Comparison of ENCODE assay signal across 16 mouse cellular contexts in the genomic region with DNA sequence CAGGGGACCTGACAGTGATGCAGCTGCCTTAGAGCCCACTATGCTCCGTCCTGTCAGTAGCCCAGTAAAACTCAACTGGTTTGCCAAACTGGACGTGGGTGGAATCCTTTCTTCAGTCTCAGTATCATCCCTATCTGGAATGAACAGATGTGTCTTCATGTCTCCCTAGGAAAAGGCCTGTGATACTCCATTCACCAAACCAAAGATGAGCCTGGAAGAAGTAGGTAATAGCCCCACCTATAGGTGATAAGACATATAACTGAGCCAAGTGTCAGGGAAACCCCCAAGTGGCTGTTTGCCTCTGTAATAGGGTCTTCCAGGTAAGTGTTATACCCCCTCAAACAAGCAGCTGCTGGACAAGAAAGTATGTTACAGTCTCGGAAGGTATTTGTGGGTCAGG. TPM values are rescaled to one million over a fixed set of nuclear protein-coding genes. Genes with fewer than 3 reads are reported as not detected.
DNase-seq lines count a peak whose midpoint lies in the region; ATAC-seq and TF ChIP-seq lines count a peak whose summit lies in the region.
"Had no signal": no experiment of that assay in that cellular context is flagged by ENCODE, and none has a peak within 500 bp of the region (broad histone marks: within the 10 kb centered on the region; RNA-seq: fewer than 3 reads in every experiment).

No protein-coding gene starts in this region.

- H3K4me3 ChIP-seq in intestine, postnatal 0 days (ENCODE audit: low read depth, low read length) = no peak overlapping the region
- no peak overlapping the region for H3K4me3 ChIP-seq in intestine, embryonic 15.5 days (replicated peaks)
- H3K4me3 ChIP-seq: embryonic facial prominence, embryonic 12.5 days; limb, embryonic 12.5 days; lung, embryonic 15.5 days had no signal

- H3K4me1 ChIP-seq in intestine, postnatal 0 days (replicated peaks; ENCODE audit: control insufficient read depth, insufficient read depth, low read length) = no peaks in the 10 kb centered on the region
- no peaks in the 10 kb centered on the region for H3K4me1 ChIP-seq in intestine, embryonic 15.5 days (replicated peaks)
- H3K4me1 ChIP-seq: embryonic facial prominence, embryonic 12.5 days; limb, embryonic 12.5 days; lung, embryonic 15.5 days had no signal

- H3K9ac ChIP-seq in intestine, postnatal 0 days (ENCODE audit: low read depth, low read length) = no peak overlapping the region
- H3K9ac ChIP-seq in intestine, embryonic 15.5 days = no peak overlapping the region
- H3K9ac ChIP-seq: embryonic facial prominence, embryonic 12.5 days; limb, embryonic 12.5 days; lung, embryonic 15.5 days had no signal

- H3K36me3 ChIP-seq in intestine, postnatal 0 days (ENCODE audit: control insufficient read depth, insufficient read depth) = peaks cover 44% of the 10 kb centered on the region
- peaks cover 39% of the 10 kb centered on the region for H3K36me3 ChIP-seq in intestine, embryonic 15.5 days

- H3K4me2 ChIP-seq in intestine, postnatal 0 days (replicated peaks; ENCODE audit: low read depth) = no peak overlapping the region
- no peak overlapping the region for H3K4me2 ChIP-seq in intestine, embryonic 15.5 days (replicated peaks)
- H3K4me2 ChIP-seq: embryonic facial prominence, embryonic 12.5 days; limb, embryonic 12.5 days; lung, embryonic 15.5 days; midbrain, embryonic 11.5 days had no signal

- no peaks in the 10 kb centered on the region for H3K9me3 ChIP-seq in intestine, postnatal 0 days (ENCODE audit: control insufficient read depth)
- no peaks in the 10 kb centered on the region for H3K9me3 ChIP-seq in intestine, embryonic 15.5 days
- H3K9me3 ChIP-seq: embryonic facial prominence, embryonic 12.5 days; limb, embryonic 12.5 days; lung, embryonic 15.5 days had no signal

- peak; percentile 28 for DNase-seq in thymus, postnatal 0 days (ENCODE audit: low spot score)
- DNase-seq in thymus, postnatal 4 days = no peak
- DNase-seq in spleen, adult 18-20 months = no peak
- no peak for DNase-seq in kidney, adult 18-20 months
- DNase-seq: cerebellum, adult 8-10 months; heart, postnatal 10 days; kidney, postnatal 14 days had no signal

- TF ChIP-seq CTCF in intestine, postnatal 0 days (IDR thresholded peaks at IDR 0.05; ENCODE audit: low read depth) = peak; percentile 54

- 96% methylated on average over 3 of the region's 3 CpGs for WGBS in intestine, postnatal 0 days
- 92% methylated on average over 3 of the region's 3 CpGs for WGBS in intestine, embryonic 15.5 days

- no peak for ATAC-seq in intestine, postnatal 0 days
- no peak for ATAC-seq in intestine, embryonic 15.5 days
- ATAC-seq in megakaryocyte, adult 5-6 weeks (ENCODE audit: poor library complexity, severe bottlenecking) = peak; percentile 30; the same call in 1 of the 2 replicates
- ATAC-seq: inflammation-experienced regulatory T-cells, adult 6 months; Patski had no signal

- no peaks in the 10 kb centered on the region for H3K27me3 ChIP-seq in intestine, postnatal 0 days (replicated peaks; ENCODE audit: control insufficient read depth, insufficient read depth, low read length)
- no peaks in the 10 kb centered on the region for H3K27me3 ChIP-seq in intestine, embryonic 15.5 days (replicated peaks)
- H3K27me3 ChIP-seq: embryonic facial prominence, embryonic 12.5 days; limb, embryonic 12.5 days; lung, embryonic 15.5 days; Patski had no signal

- H3K27ac ChIP-seq in intestine, postnatal 0 days (ENCODE audit: low read depth, low read length) = no peak overlapping the region
- H3K27ac ChIP-seq in intestine, embryonic 15.5 days = no peak overlapping the region
- H3K27ac ChIP-seq: embryonic facial prominence, embryonic 12.5 days; limb, embryonic 12.5 days; lung, embryonic 15.5 days had no signal

RNA-seq across cellular contexts. Expression of gene Pabpc1l, which starts 6.3 kb away (rescaled TPM):
- polyA plus RNA-seq in intestine, postnatal 0 days (2015; fragmentation: Nextera tagmentation; extraction: Ambion mirVana) = 0.88 and 0.94 TPM in 2 replicates
- 0.82 and 1.3 TPM in 2 replicates for polyA plus RNA-seq in intestine, embryonic 15.5 days (2015; fragmentation: Nextera tagmentation; extraction: Ambion mirVana)
- polyA plus RNA-seq in thymus, postnatal 0 days (2015; fragmentation: Nextera tagmentation; extraction: Ambion mirVana) = 1.8 and 2.0 TPM in 2 replicates
- 12.9 and 19.1 TPM in 2 replicates for total RNA-seq in megakaryocyte, adult 5-6 weeks (2015)
- 2.5 and 4.8 TPM in 2 replicates for total RNA-seq in megakaryocyte, adult 5-6 weeks (2017)

RNA-seq across cellular contexts. Expression of gene Ywhab, which starts 24.1 kb away (rescaled TPM):
- polyA plus RNA-seq in intestine, postnatal 0 days (2015; fragmentation: Nextera tagmentation; extraction: Ambion mirVana) = 180 and 186 TPM in 2 replicates
- 269 and 298 TPM in 2 replicates for polyA plus RNA-seq in intestine, embryonic 15.5 days (2015; fragmentation: Nextera tagmentation; extraction: Ambion mirVana)
- 265 and 278 TPM in 2 replicates for polyA plus RNA-seq in thymus, postnatal 0 days (2015; fragmentation: Nextera tagmentation; extraction: Ambion mirVana)
- total RNA-seq in megakaryocyte, adult 5-6 weeks (2015) = 176 and 197 TPM in 2 replicates
- 73.5 and 93.5 TPM in 2 replicates for total RNA-seq in megakaryocyte, adult 5-6 weeks (2017)

RNA-seq across cellular contexts. Expression of gene Stk4, which starts 51.2 kb away (rescaled TPM):
- polyA plus RNA-seq in intestine, postnatal 0 days (2015; fragmentation: Nextera tagmentation; extraction: Ambion mirVana) = 12.1 and 12.2 TPM in 2 replicates
- 18.0 and 19.9 TPM in 2 replicates for polyA plus RNA-seq in intestine, embryonic 15.5 days (2015; fragmentation: Nextera tagmentation; extraction: Ambion mirVana)
- polyA plus RNA-seq in thymus, postnatal 0 days (2015; fragmentation: Nextera tagmentation; extraction: Ambion mirVana) = 67.8 and 68.4 TPM in 2 replicates
- 227 and 248 TPM in 2 replicates for total RNA-seq in megakaryocyte, adult 5-6 weeks (2015)
- total RNA-seq in megakaryocyte, adult 5-6 weeks (2017) = 185 and 193 TPM in 2 replicates

RNA-seq across cellular contexts. Expression of gene Tomm34, which starts 52.1 kb away (rescaled TPM):
- 25.0 and 27.8 TPM in 2 replicates for polyA plus RNA-seq in intestine, postnatal 0 days (2015; fragmentation: Nextera tagmentation; extraction: Ambion mirVana)
- 52.8 and 55.4 TPM in 2 replicates for polyA plus RNA-seq in intestine, embryonic 15.5 days (2015; fragmentation: Nextera tagmentation; extraction: Ambion mirVana)
- polyA plus RNA-seq in thymus, postnatal 0 days (2015; fragmentation: Nextera tagmentation; extraction: Ambion mirVana) = 80.0 and 80.8 TPM in 2 replicates
- 45.3 and 49.1 TPM in 2 replicates for total RNA-seq in megakaryocyte, adult 5-6 weeks (2015)
- 48.3 and 49.8 TPM in 2 replicates for total RNA-seq in megakaryocyte, adult 5-6 weeks (2017)
